Mouse (Mus musculus) Patski (cell line): ENCODE data around the gene Stx4a. TPM values are rescaled to one million over a fixed set of nuclear protein-coding genes. Genes with fewer than 3 reads are reported as not detected.
"Not testable (repeated sequence)": the region's sequence is repeated elsewhere in the genome, so short reads cannot be mapped to it uniquely, and the experiment has no call there.

Experiments used
- ATAC-seq: fragments of 100-300 bp; one replicate; pipeline ENCODE4 v1.8.0; 2021
- CTCF ChIA-PET: fragments of 350-600 bp; sonication (Branson Sonifier 250); formaldehyde crosslinking; loops from one replicate; lab custom pipeline; 2022; ENCODE audit warnings: inconsistent platforms; lab: Charles Lee
- POLR2A ChIA-PET: fragments of 350-600 bp; sonication (Branson Sonifier 250); formaldehyde crosslinking; loops from one replicate; lab custom pipeline; 2022; ENCODE audit warnings: antibody characterized with exemption, inconsistent platforms; lab: Charles Lee
- DNase-seq: peaks from one replicate; pipeline ENCODE4 v3.0.0-alpha.2; 2011; ENCODE audit warnings: low read depth, low spot score
- H3K27me3 ChIP-seq: fragments of 371-371 bp; one replicate; pipeline ENCODE4 v1.5.1; 2021
- CTCF ChIP-seq: fragments of 100-300 bp; IDR thresholded peaks from one replicate; pipeline ENCODE4 v1.5.1; 2021
- in situ Hi-C: fragments of 300-500 bp; cut with MboI; formaldehyde crosslinking; loops from 3 replicates; pipeline ENCODE4 v1.11.1; 2018; ENCODE audit warnings: low pct_unique_long_range_greater_than_20kb, mixed read lengths
- polyA plus RNA-seq: library from polyadenylated mRNA; unstranded; gene quantifications from one replicate; pipeline ENCODE4 v1.2.3, GENCODE M21; 2021

Gene Stx4a
- polyA plus RNA-seq, 1 experiment from 2014 or later: 133 TPM

DNA sequence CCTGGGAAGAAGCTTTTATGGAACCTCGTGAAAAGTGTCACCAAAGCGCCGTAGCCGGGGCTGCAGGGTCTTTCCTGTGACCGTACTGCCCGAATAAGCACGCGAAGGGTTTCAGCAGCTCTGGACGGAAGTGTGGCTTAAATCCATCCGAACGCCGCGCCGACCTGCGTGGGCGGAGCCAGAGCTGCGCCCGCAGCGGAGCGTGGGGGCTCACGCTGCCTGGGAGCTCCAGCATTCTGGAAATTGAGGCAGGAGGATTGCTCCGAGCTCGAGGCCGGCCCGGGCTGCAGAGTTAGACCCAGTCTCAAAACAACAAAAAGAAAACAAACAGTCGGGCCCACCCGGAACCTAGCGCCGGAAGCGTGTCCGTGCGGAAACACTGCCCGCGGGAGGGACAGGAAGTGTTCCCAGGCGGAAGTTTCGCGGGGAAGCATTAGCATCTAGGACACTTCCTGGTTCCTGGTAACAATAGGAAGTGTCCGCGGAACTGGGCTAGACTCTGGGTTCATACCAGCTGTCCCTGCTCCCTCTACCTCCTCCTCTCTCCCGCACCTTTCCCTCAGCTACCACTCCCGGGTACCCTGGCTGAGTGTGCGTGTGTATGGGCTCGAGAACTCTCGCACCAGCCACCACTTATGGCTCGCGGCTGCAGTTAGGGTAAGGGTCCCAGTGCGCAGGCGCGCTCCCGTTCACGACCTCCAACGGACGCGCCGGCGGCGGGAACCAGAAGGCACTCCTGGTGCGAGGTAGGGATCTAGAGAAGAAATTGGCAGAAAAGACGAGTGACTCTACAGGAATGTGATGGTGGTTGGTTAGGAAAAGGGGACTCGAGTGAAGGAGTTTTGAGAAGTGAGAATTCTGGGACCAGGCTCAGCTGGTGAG, 52.6 kb downstream of the Stx4a start, which contains the start of gene Zfp668:
Gene Zfp668 (minus strand): TSS at position 362 of the 882 bp plus-strand sequence.
- POLR2A ChIA-PET: interaction anchor here (0.5 to 1.4 kb wide), 6 partner anchors 10 to 101 kb away, joined by 3 to 5 read pairs (median 4); partner anchors contain the start of gene Kat8
- no peak for TF ChIP-seq CTCF
- no peaks in the 10 kb centered on the region for H3K27me3 ChIP-seq
- DNase-seq: peak; percentile 81
- CTCF ChIA-PET: no interaction called here
- peak; percentile 36 for ATAC-seq
- in situ Hi-C loops: no loop called here

DNA sequence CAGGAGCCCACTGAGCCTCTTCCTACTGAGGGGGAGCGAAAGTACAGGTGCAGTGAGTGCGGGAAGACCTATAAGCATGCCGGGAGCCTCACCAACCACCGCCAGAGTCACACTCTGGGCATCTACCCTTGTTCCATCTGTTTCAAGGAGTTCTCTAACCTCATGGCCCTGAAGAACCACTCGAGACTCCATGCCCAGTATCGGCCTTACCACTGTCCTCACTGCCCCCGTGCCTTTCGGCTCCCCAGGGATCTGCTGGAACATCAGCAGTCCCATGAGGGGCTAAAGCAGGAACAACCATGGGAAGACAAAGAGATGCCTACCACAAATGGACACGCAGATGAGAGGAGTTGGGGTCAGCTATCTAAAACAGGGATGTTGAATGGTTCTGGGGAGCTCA, 55.2 kb downstream of the Stx4a start:
- ATAC-seq: no peak
- no peaks in the 10 kb centered on the region for H3K27me3 ChIP-seq
- CTCF ChIA-PET: no interaction called here
- no peak for DNase-seq
- in situ Hi-C loops: no loop called here
- POLR2A ChIA-PET: no interaction called here
- no peak for TF ChIP-seq CTCF

DNA sequence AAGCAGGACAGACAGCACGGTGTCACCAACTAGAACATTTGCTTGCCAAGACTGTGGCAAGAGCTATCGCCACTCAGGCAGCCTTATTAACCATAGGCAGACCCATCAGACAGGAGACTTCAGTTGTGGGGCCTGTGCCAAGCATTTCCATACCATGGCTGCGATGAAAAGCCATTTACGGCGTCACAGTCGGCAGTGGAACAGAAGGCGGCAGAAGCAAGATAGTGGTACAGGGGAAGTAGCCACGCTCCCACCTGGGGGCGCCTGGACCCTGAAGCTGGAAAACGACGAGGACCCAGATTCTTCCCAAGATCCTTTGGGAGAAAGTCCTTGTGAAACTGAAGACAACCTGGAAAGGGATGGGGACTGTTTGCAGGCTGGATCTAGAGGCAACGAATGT, 56.3 kb downstream of the Stx4a start:
- in situ Hi-C loops: no loop called here
- no peaks in the 10 kb centered on the region for H3K27me3 ChIP-seq
- ChIA-PET POLR2A (interaction anchor here (0.6 kb wide), 1 partner anchor 91 kb away, joined by 6 read pairs; no protein-coding TSS in a partner anchor), CTCF (no interaction called here)
- no peak for TF ChIP-seq CTCF
- DNase-seq (no peak), ATAC-seq (no peak)

DNA sequence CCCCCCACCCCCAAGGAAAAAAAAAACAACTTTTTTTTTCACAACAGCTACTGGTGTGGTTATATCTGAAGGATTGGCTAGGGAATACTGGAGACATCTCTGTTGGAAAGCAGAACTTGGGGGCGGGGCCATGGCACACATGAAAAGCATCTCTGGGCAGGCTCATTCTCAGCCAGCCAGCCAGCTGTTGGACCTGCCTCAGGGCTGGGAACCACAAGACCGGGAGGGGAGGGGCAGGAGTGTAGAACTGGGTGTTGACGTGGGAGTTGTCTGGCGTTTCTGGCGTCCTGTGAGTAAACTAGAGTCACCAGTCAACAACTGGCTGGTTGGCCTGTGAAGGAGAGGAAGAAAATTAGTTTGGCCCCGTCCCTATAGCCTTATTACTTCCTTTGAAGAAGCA, 61.9 kb downstream of the Stx4a start:
- H3K27me3 ChIP-seq: no peaks in the 10 kb centered on the region
- POLR2A ChIA-PET: no interaction called here
- ATAC-seq (no peak), DNase-seq (no peak)
- CTCF ChIA-PET: no interaction called here
- TF ChIP-seq CTCF: no peak
- in situ Hi-C loops: no loop called here

DNA sequence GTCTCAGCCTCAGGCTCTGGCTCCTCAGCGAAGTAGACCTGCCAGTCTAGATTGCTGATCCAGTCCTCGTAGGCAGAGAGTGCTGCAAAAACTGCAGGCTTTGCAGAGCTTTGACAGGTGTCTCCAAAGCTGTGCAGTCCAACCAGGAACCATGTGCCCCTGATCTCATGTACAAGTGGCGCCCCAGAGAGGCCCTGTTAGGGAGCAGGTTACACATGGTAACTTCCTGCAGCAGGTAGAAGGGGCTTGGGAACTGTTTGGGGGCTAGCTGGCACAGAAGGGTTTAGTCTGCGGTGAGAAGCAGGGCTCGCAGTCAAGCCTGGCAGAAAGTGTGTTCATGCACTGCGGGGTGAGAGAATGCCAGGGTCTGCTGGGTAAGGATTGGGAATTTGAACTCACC, 62.5 kb downstream of the Stx4a start:
- POLR2A ChIA-PET: no interaction called here
- no peak for TF ChIP-seq CTCF

DNA sequence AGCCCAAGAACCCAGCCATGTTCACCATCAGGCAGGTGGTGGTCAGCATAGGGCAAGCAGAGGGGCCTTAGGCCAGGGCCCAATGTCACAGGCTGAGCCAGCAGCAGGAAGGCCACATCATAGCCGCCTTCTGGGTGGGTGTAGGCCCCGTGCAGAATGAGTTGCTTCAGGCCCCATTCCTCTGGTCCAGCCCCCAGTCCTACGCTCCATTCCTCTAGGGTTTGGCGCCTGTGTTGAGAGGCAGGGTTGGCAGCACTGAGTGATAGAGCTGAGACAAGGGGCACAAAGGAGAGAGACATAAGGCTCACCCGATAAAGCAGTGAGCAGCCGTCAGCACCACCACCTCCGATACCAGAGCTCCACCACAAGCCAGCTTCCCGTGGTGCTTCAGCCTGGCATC, 63.1 kb downstream of the Stx4a start:
- TF ChIP-seq CTCF: no peak
- POLR2A ChIA-PET: no interaction called here
- ATAC-seq (no peak), DNase-seq (no peak)
- in situ Hi-C loops: no loop called here
- CTCF ChIA-PET: interaction anchor here (0.8 kb wide), 1 partner anchor 8 kb away, joined by 3 read pairs; the partner anchor contains the start of gene Vkorc1
- no peaks in the 10 kb centered on the region for H3K27me3 ChIP-seq

More for the DNA sequence above, 62.5 kb downstream of the Stx4a start:
- H3K27me3 ChIP-seq: no peaks in the 10 kb centered on the region
- CTCF ChIA-PET: no interaction called here
- no peak for ATAC-seq
- in situ Hi-C loops: no loop called here
- DNase-seq: no peak

DNA sequence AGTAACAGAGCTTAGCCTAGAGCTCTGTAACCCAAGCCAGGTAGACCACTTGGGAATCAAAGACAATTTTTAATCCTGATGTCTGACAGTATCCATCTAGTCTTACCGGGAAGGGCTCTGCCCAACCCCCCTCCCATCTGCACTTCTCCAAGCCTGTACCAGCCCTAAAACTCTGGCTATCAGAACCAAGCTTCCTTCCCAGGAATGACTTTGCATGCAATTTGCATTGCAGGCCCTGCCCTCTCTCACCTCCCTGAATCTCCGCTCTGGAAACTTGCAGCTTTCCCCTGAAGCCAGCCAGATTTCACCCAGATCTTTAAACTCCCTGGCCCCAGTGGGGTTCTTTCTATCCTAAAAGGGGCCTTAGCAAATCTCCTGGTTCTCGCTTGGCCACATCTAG, 63.7 kb downstream of the Stx4a start:
- TF ChIP-seq CTCF: no peak
- in situ Hi-C loops: no loop called here

DNA sequence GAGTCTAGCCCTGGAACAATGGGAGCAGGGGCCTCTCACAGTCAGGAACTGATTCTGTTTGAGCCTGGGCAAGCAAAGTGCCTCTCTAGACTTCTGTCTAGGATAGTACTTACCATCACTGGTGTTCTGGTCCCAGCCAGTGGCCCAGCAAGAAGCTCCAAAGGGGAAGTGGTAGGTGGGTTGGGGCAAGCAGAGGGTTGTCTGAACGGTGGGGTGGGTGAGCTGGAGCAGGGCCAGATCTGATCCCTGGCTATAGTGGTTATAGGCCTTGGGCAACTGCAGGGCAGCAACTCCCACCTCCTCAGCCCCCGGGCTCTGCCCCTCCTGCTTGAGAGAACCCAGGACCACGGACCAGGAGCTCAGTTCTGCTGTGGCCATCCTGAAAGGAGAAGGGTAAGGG, 64.7 kb downstream of the Stx4a start:
- DNase-seq (no peak), ATAC-seq (no peak)
- H3K27me3 ChIP-seq: no peaks in the 10 kb centered on the region
- in situ Hi-C loops: no loop called here
- POLR2A ChIA-PET: no interaction called here
- CTCF ChIA-PET: interaction anchor here (0.8 kb wide), 1 partner anchor 23 kb away, joined by 3 read pairs; the partner anchor contains the start of gene Kat8
- TF ChIP-seq CTCF: no peak

More for the DNA sequence above, 63.7 kb downstream of the Stx4a start:
- ChIA-PET POLR2A (no interaction called here), CTCF (interaction anchor here (0.8 kb wide), 1 partner anchor 8 kb away, joined by 3 read pairs; the partner anchor contains the start of gene Vkorc1)
- no peaks in the 10 kb centered on the region for H3K27me3 ChIP-seq
- ATAC-seq: no peak
- DNase-seq: no peak

DNA sequence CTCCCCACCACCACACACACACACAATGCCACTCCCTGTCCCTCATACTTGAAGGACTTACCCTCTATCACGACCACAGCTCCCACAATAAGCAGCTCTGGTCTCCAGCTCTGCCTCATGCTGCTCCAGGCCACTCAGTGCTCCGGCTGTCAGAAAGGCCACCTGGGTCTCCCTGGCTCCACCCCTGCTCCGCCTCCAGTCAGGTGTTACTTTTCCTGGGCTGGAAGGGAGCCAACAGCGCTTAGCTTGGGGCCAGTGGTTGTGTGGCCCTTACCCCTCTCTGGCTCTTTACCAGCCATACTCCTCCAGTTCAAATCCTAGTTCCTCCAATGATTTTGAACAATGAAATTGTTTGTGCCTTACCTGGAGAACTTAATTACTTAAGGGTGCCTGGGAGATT, 66.7 kb downstream of the Stx4a start, which contains the start of gene Prss53:
Gene Prss53 (minus strand): TSS at position 173 of the 400 bp plus-strand sequence.
- TF ChIP-seq CTCF: no peak
- no peaks in the 10 kb centered on the region for H3K27me3 ChIP-seq
- CTCF ChIA-PET: no interaction called here
- ATAC-seq (no peak), DNase-seq (no peak)
- POLR2A ChIA-PET: no interaction called here
- in situ Hi-C loops: no loop called here

DNA sequence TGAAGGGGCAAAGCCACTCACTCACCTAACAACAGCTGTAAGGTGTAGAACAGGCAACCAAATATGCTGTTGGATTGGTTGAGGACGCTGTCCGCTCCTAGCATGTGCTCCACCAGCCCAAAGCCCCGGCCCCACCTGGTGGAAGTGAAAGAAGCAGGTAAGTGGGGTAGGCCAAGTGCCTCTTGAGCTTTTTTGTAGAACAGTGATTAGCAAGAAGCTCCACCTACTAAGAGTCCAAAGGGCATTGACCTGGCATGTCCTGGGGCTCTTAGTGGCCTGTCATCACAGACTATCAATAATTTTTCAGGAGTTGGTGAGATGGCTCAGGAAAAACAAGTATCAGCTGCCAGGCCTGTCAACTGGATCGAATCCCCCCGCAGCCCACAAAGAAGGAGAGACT, 70.4 kb downstream of the Stx4a start:
- in situ Hi-C loops: no loop called here
- no peak for TF ChIP-seq CTCF
- ATAC-seq: no peak
- ChIA-PET POLR2A (interaction anchor here (0.6 kb wide), 1 partner anchor 10 kb away, joined by 3 read pairs; no protein-coding TSS in a partner anchor), CTCF (interaction anchor here (0.7 to 2.0 kb wide), 3 partner anchors 18 to 121 kb away, joined by 3 to 5 read pairs (median 3); partner anchors contain the start of genes Hsd3b7 and Kat8)
- H3K27me3 ChIP-seq: no peaks in the 10 kb centered on the region
- no peak for DNase-seq

DNA sequence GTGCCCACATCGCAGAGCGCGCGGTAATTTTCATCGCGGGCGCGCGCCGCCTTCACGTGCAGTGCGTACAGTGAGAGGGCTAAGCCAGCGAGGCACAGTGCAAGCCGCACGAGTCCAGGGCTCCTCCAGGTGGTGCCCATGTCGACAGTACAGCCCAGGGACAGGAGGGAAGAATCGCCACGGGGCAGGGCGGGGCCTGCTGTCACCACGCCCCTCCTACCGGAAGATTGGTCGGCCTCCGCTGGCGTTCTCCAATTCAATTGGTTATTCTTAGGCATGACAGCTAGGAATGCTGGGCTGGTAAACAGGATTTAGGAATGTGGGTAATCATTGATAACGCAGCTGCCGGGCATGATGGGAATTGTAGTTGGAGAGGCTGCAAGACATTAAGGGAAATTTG, 71.3 kb downstream of the Stx4a start, which contains the start of the genes Gm21974 and Vkorc1:
Gene Gm21974 (minus strand): TSS at position 13 of the 400 bp plus-strand sequence.
Gene Vkorc1 (minus strand): TSS at position 176 of the 400 bp plus-strand sequence.
- in situ Hi-C loops: no loop called here
- ATAC-seq (peak; percentile 96), DNase-seq (peak; percentile 88)
- no peaks in the 10 kb centered on the region for H3K27me3 ChIP-seq
- CTCF ChIA-PET: interaction anchor here (0.7 to 2.2 kb wide), 7 partner anchors 8 to 94 kb away, joined by 3 to 6 read pairs (median 3); partner anchors contain the start of genes Hsd3b7 and Kat8
- POLR2A ChIA-PET: no interaction called here
- no peak for TF ChIP-seq CTCF

DNA sequence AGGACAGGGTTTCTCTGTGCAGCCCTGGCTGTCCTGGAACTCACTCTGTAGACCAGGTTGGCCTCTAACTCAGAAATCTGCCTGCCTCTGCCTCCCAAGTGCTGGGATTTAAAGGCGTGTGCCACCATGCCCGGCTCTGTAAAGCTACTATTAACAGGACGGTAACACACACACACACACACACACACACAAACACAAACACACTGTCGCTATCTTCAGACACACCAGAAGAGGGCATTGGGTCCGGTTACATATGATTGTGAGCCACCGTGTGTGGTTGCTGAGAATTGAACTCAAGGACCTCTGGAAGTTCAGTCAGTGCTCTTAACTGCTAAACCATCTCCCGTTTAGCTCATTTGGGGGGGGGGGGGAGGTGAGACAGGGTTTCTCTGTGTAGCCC, 71.8 kb downstream of the Stx4a start:
- in situ Hi-C loops, POLR2A ChIA-PET, H3K27me3 ChIP-seq, ATAC-seq, DNase-seq: not testable (repeated sequence)
- CTCF ChIA-PET: interaction anchor here (0.7 to 2.2 kb wide), 8 partner anchors 8 to 95 kb away, joined by 3 to 6 read pairs (median 4); partner anchors contain the start of genes Hsd3b7 and Kat8
